ENCODE assay signal across 8 mouse cellular contexts in the genomic region with DNA sequence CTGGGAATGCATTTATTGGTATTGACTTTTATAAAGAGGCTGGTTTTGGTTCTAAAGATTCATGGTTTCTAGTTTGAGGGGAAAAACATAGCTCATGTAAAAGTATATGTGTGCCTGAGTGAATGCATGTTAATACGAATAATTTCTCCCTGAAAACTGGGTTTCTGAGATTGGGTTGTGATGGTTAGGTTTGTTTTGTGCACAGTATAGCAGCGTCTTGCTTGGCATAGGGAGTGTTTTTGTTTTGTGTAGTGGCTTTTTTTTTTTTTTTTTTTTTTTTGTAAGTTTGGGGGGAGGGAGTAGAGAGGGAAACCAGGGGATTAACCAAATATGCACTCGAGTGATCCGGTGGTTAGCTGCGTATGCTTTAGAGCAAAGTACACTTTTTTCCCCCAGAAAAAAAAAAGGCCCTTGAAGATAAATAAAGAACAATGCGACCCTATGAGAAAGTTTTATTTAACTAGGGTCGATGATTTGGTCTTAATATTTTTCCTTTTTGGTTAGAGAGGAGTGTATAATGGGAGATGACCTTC. TPM values are rescaled to one million over a fixed set of nuclear protein-coding genes. Genes with fewer than 3 reads are reported as not detected.
DNase-seq lines count a peak whose midpoint lies in the region; ATAC-seq and TF ChIP-seq lines count a peak whose summit lies in the region.

No protein-coding gene starts in this region.

- peak overlapping the region; percentile 72 for H3K9ac ChIP-seq in kidney, embryonic 16.5 days (replicated peaks; ENCODE audit: low read length)
- H3K9ac ChIP-seq in MEL (ENCODE audit: control insufficient read depth, low read depth, low read length, poor library complexity, severe bottlenecking), result peak overlapping the region; percentile 96
- H3K9ac ChIP-seq in heart, postnatal 0 days (replicated peaks; ENCODE audit: low read depth, low read length), result peak overlapping the region; percentile 90
- peak overlapping the region; percentile 75 for H3K9ac ChIP-seq in midbrain, embryonic 12.5 days (replicated peaks)

- intact Hi-C loops in gastrocnemius, postnatal 36 days (cut with DNase I), result loop anchor here (5.0 to 10.0 kb wide), 5 partner anchors 55 to 938 kb away; no protein-coding TSS in a partner anchor

- H3K27me3 ChIP-seq in kidney, embryonic 16.5 days (ENCODE audit: insufficient read depth, low read length), result no peaks in the 10 kb centered on the region
- no peaks in the 10 kb centered on the region for H3K27me3 ChIP-seq in MEL (ENCODE audit: control insufficient read depth in 1 of 2, insufficient read depth in 2 of 2, low read length in 2 of 2)
- H3K27me3 ChIP-seq in heart, postnatal 0 days (ENCODE audit: control insufficient read depth, insufficient read depth, low read length), result no peaks in the 10 kb centered on the region
- H3K27me3 ChIP-seq in midbrain, embryonic 12.5 days, result no peaks in the 10 kb centered on the region

- no peak for TF ChIP-seq POLR2A in MEL (IDR thresholded peaks at IDR 0.05; ENCODE audit: control insufficient read depth in 1 of 2, insufficient read depth in 1 of 2, low read depth in 1 of 2, low read length in 2 of 2, poor library complexity in 1 of 2)

- H3K79me2 ChIP-seq in MEL (ENCODE audit: control insufficient read depth, insufficient read depth, low read length, poor library complexity), result peaks cover 32% of the 10 kb centered on the region

- peaks cover 31% of the 10 kb centered on the region for H3K4me1 ChIP-seq in kidney, embryonic 16.5 days (ENCODE audit: insufficient read depth, low read length)
- peaks cover 3 to 7% of the 10 kb centered on the region in 2 experiments; a peak in 2 of 4 replicates for H3K4me1 ChIP-seq in MEL (ENCODE audit: control insufficient read depth in 1 of 2, insufficient read depth in 2 of 2, low read length in 2 of 2)
- H3K4me1 ChIP-seq in heart, postnatal 0 days (ENCODE audit: control insufficient read depth, insufficient read depth), result peaks cover 31% of the 10 kb centered on the region
- peaks cover 31% of the 10 kb centered on the region for H3K4me1 ChIP-seq in midbrain, embryonic 12.5 days

- no peak for ATAC-seq in kidney, embryonic 16.5 days (ENCODE audit: low FRiP score, low TSS enrichment)
- ATAC-seq in heart, postnatal 0 days (ENCODE audit: insufficient read depth, low read depth), result no peak
- ATAC-seq in midbrain, embryonic 12.5 days (ENCODE audit: low FRiP score, low read depth), result no peak

- H3K27ac ChIP-seq in kidney, embryonic 16.5 days (ENCODE audit: low read length), result peak overlapping the region; percentile 86
- H3K27ac ChIP-seq in MEL (ENCODE audit: control insufficient read depth, low read depth, low read length), result peak overlapping the region; percentile 45
- H3K27ac ChIP-seq in heart, postnatal 0 days (ENCODE audit: low read depth), result peak overlapping the region; percentile 93
- no peak overlapping the region for H3K27ac ChIP-seq in midbrain, embryonic 12.5 days (replicated peaks)

- peak overlapping the region; percentile 76 for H3K4me2 ChIP-seq in kidney, embryonic 16.5 days (replicated peaks; ENCODE audit: low read depth, low read length)
- H3K4me2 ChIP-seq in heart, postnatal 0 days (ENCODE audit: low read depth, low read length), result peak overlapping the region; percentile 89
- peak overlapping the region; percentile 97 for H3K4me2 ChIP-seq in midbrain, embryonic 12.5 days (replicated peaks)

- DNase-seq in kidney, adult 11 months, result no peak
- DNase-seq in MEL (ENCODE audit: low read depth, low spot score), result peak; percentile 60
- no peak for DNase-seq in heart, postnatal 0 days (ENCODE audit: low spot score)
- no peak for DNase-seq in adrenal gland, adult 18-20 months (ENCODE audit: low spot score in 2 of 2)
- DNase-seq in cerebellum, postnatal 25 days, result no peak
- no peak for DNase-seq in gastrocnemius, postnatal 36 days

- no peaks in the 10 kb centered on the region for H3K9me3 ChIP-seq in kidney, embryonic 16.5 days (ENCODE audit: low read length)
- H3K9me3 ChIP-seq in MEL (replicated peaks; ENCODE audit: insufficient read depth, low read length), result no peaks in the 10 kb centered on the region
- no peaks in the 10 kb centered on the region for H3K9me3 ChIP-seq in heart, postnatal 0 days (replicated peaks; ENCODE audit: control insufficient read depth, low read length)
- H3K9me3 ChIP-seq in midbrain, embryonic 12.5 days, result no peaks in the 10 kb centered on the region

- TF ChIP-seq EP300 in MEL (IDR thresholded peaks at IDR 0.05; ENCODE audit: low read depth in 1 of 2, low read length in 2 of 2), result no peak
- TF ChIP-seq EP300 in heart, postnatal 0 days (IDR thresholded peaks at IDR 0.05; ENCODE audit: low read depth), result no peak

- under 1% methylated on average over 7 of the region's 7 CpGs for WGBS in kidney, embryonic 16.5 days
- WGBS in heart, postnatal 0 days, result under 1% methylated on average over 7 of the region's 7 CpGs
- 0% methylated on average over 7 of the region's 7 CpGs for WGBS in midbrain, embryonic 12.5 days

- no peaks in the 10 kb centered on the region for H3K36me3 ChIP-seq in kidney, embryonic 16.5 days (ENCODE audit: insufficient read depth, low read length)
- H3K36me3 ChIP-seq in MEL (ENCODE audit: control insufficient read depth in 1 of 2, insufficient read depth in 2 of 2, low read length in 2 of 2), result peaks cover 0 to 11% of the 10 kb centered on the region in 2 experiments; a peak in 2 of 4 replicates
- no peaks in the 10 kb centered on the region for H3K36me3 ChIP-seq in heart, postnatal 0 days (replicated peaks; ENCODE audit: control insufficient read depth, insufficient read depth, low read length)
- no peaks in the 10 kb centered on the region for H3K36me3 ChIP-seq in midbrain, embryonic 12.5 days

- TF ChIP-seq CTCF in MEL (IDR thresholded peaks at IDR 0.05 in 2 of 3, conservative IDR thresholded peaks at IDR 0.05 in 1 of 3; ENCODE audit: control insufficient read depth in 1 of 3, insufficient read depth in 1 of 3, low read depth in 2 of 3, low read length in 3 of 3, poor library complexity in 1 of 3, severe bottlenecking in 1 of 3), result no peak
- TF ChIP-seq CTCF in heart, postnatal 0 days (IDR thresholded peaks at IDR 0.05; ENCODE audit: low read depth), result no peak

- H3K4me3 ChIP-seq in kidney, embryonic 16.5 days (ENCODE audit: low read length), result peak overlapping the region; percentile 62
- H3K4me3 ChIP-seq in MEL (ENCODE audit: control insufficient read depth in 1 of 2, insufficient read depth in 1 of 2, low read depth in 2 of 2, low read length in 2 of 2), result peak overlapping the region; percentile 90 to 91
- peak overlapping the region; percentile 70 for H3K4me3 ChIP-seq in heart, postnatal 0 days (ENCODE audit: low read depth, low read length)
- H3K4me3 ChIP-seq in midbrain, embryonic 12.5 days, result peak overlapping the region; percentile 73

- no peak for TF ChIP-seq RAD21 in MEL (IDR thresholded peaks at IDR 0.05; ENCODE audit: low read depth, low read length)

TF ChIP-seq in MEL, 35 proteins besides CTCF, POLR2A, EP300 and RAD21:
- 0 out of 2 replicates have a peak, but pooled peaks have one; percentile 20 for TF ChIP-seq ZKSCAN1 (IDR thresholded peaks at IDR 0.05; ENCODE audit: low read depth, low read length)
- TF ChIP-seq JUND (IDR thresholded peaks at IDR 0.05; ENCODE audit: low read depth, low read length), result no peak
- peak; percentile 96 for TF ChIP-seq ZNF384 (IDR thresholded peaks at IDR 0.05; ENCODE audit: low read depth, low read length)

RNA-seq across cellular contexts. Expression of a gene that starts 3.2 kb away (rescaled TPM):
- polyA plus RNA-seq in kidney, embryonic 16.5 days (2015; fragmentation: Nextera tagmentation; extraction: Ambion mirVana), result 39.7 and 46.2 TPM in 2 replicates
- total RNA-seq in MEL (2012; rRNA removed), result 5.4 and 6.7 TPM in 2 replicates
- 10 to 100 TPM; 21.2 to 76.5 TPM for polyA plus RNA-seq in MEL (2012; ENCODE audit: insufficient read depth in 1 of 2, insufficient read length in 2 of 2, low read depth in 1 of 2, low replicate concordance in 2 of 2, missing spikeins in 1 of 2)
- total RNA-seq in heart, postnatal 0 days (2014; rRNA removed; ENCODE audit: low replicate concordance), result 10.2 and 20.1 TPM in 2 replicates
- polyA plus RNA-seq in heart, postnatal 0 days (2015; fragmentation: Nextera tagmentation; extraction: Ambion mirVana), result 15.9 and 17.7 TPM in 2 replicates
- 73.7 and 75.5 TPM in 2 replicates for polyA plus RNA-seq in midbrain, embryonic 12.5 days (2016; fragmentation: Nextera tagmentation; extraction: Ambion mirVana)
- total RNA-seq in adrenal gland, adult 18-20 months (2021), result 10 to 100 TPM; 17.7 to 51.9 TPM
- 10 to 100 TPM; 21.5 to 28.2 TPM for total RNA-seq in gastrocnemius, postnatal 36 days (2021)
